Mouse (Mus musculus): ENCODE measurements around the gene BC049715.
A peak's percentile ranks its signal among the peaks of the same experiment; 100 is the strongest.
"Not testable (repeated sequence)": the region's sequence is repeated elsewhere in the genome, so short reads cannot be mapped to it uniquely, and the experiment has no call there.

The BC049715 gene

GRCm38 (mm10) chr6:136827516-136827880 is at the start of gene BC049715:
Gene BC049715, plus strand, starts transcription at chr6:136827626.
- DNase-seq: no peak

DNA sequence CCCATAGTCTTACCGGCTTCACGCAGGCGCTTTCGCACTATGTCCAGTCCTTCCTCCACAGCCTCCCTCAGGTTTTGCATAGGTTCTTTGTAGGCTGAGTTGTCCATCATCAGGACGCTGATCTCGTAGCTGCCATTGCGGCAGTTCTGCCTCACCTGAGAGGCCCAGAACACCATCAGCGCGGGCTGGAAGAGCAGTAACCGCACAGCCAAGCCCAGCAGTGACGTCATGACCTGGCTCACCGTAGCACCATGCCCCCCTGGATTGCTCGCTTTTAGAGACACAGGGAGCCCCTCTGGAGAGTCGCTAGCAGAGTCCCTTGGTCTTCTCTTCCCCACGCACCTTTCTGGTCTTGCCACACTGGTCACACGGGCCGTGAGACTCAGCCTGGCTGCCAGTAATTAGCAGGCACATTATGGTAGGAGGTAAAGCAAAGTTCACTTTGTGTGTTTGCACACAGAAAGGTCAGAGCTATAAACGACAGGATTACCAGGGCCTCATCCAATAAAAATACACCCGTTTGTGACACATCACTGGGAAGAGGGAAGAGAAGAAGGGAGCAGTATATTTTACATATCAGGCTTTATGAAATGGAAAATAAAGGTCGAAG is 45.9 kb upstream of the BC049715 start, which contains the start of gene Gucy2c:
Gucy2c (minus strand) TSS at position 389 of the 610 bp plus-strand sequence.
- DNase-seq: no peak

GRCm38 (mm10) chr6:136782146-136782545 is 45.3 kb upstream of the BC049715 start:
- DNase-seq: no peak

- DNase-seq: no peak
Measured at GRCm38 (mm10) chr6:136782761-136783160, 44.7 kb upstream of the BC049715 start.

DNA sequence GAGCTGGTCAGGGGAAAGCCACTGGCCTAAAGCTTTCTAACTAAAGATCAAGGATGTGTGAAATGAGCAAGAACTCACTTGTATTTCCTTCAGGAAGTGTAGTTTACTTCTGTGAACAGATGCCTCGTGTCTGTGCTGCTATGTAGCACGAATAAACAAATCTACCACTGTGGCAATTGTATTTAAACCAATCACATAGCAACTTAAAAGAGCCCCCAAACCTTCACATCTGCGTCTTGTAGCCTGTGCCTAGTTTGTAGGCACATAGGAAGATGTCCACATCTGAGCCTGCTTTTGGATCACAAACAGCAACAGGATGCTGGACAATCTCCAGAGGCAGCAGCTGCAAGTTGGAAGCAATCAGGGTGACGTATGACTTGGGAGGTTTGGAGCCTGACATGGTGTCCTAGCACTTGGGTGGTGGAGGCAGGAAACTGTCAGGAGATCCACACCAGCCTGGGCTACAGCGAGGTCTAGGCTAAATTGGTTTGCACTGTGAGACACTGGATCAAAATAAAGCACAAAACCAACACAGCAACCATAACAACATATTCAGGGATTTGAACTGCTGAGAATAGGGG is 37.9 kb upstream of the BC049715 start:
- DNase-seq: no peak

GRCm38 (mm10) chr6:136792884-136793758 is 34.3 kb upstream of the BC049715 start:
- no peak for DNase-seq

DNA sequence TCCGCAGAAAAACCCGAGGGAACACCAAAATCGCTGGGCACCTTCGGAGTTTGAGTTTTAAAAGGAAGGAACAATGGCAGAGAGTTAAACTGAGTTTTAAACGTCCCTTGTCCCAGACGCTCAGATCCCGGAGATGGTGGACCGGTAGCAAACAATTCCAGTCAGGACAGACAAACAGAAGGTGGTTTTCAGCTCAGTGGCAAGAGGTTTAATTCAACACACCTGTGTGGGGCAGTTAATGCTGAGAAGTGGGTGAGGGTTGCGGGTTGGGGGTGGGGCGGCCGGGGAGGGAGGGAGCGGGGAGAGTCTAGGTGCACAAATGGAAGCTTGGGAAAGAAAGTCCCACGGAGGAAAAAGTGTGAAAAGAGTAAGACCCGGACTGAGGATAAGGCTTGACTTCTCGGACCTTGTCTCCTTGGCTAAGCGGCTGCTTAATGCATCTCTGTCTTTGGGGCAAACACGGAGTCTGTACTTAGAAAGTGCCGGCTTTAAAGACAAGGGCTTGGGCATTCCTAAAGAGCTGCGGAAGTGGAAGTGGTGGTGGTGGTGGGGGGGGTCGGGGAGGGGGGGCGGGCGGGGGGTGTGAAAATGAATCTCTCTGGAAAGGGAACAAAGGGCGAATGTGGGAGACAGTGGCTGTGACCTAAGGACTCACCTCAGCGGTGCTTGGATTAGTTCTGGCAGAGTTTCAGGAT is 33.4 kb upstream of the BC049715 start:
- no peak for DNase-seq

DNA sequence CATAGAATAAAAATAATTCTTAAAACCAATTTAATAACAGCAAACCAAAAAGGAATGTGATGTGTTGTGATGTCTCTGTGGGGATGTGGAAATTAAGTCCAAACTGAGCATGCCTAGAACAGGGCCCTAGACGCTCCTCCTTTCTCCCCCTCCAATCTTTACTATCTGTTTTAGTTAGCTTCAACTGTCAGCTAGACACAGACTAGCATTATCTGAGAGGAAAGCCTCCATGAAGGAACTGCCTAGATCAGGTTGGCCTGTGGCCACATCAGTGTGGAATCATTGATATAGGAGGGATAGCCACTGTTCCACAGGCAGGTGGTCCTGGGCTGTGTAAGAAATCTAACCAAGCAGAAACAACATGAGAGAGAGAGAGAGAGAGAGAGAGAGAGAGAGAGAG is 32.3 kb upstream of the BC049715 start:
- DNase-seq: no peak

DNA sequence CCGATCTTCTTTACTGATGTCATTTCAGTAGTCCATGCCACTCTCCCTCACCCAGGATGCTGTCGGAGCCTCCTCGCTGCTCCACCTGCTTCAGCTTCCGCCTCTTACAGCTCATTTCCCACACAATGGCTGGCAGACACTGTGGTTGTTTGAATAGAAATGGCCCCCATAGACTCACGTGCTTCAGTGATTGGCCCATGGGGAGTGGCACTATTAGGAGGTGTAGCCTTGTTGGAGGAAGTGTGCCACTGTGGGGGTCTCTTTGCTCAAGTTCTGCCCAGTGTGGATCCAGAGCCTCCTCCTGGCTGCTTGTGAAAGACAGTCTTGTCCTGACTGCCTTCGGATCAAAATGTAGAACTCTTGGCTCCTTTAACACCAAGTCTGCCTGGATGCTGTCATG is 31.6 kb upstream of the BC049715 start:
- no peak for DNase-seq

DNA sequence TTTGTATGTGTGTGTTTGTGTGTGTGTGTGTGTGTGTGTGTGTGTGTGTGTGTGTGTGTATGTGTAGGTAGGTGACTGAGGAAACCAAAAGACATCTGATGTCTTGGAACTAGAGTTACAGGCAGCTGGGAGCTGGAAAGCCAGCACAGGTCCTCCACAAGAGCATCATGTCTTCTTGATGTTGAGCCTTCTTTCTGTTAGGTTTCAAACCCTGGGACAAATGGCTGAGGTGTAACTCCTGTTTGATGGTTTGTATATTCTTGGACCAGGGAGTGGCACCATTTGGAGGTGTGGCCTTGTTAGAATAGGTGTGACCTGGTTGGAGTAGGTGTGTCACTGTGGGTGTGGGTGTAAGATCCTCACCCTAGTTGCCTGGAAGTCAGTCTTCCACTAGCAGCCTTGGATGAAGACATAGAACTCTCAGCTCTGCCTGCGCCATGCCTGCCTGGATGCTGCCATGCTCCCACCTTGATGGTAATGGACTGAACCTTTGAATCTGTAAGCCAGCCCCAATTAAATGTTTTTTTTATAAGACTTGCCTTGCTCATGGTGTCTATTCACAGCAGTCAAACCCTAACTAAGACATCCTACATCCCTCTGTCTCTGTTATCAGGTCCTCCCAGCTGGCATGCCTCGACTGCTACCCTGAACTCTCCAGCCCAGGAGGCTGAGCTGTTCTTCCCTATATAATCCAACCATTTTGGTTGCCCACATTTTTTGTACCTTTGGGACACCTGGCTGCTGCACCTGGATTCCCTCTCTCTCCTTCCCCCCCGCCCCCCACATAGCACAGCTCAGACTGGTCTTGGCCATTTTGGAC is 29.3 kb upstream of the BC049715 start:
- DNase-seq: not testable (repeated sequence)

DNA sequence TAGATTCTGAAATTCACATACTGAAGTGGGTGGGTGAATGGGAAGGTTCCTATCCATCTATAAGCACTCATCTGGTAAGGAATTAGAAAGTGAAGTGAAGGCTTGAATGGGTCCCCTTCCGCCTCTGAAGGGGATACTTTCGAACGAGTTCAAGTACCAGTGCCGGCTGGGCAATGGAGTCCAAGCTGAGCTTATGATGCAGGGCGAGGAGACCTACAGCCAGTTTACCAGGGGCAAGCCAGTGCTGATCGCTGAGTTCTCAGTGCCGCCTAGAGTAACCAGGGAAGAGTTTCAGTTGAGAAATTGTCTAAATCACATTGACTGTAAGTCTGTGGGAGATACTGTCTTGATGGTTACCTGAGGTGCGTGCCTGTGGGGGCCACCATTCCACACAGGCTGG is 26.7 kb upstream of the BC049715 start:
- no peak for DNase-seq

DNA sequence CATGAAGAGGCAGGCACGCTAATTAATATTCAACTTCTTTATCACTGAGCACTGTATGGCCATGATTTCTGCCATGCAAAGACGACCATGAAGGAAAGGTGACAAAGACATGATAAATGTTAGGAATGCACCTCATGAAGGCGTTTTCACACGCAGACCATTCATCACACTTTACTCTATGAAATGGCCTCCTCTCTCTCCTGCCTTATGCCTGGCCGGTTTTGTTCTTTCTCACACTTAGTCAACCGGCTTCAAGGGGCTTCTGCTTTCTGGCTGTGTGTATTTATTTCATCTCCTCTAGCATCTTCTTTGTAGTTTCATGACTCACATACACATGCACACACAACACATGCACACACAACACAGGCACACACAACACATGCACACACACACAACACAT is 26.2 kb upstream of the BC049715 start:
- no peak for DNase-seq

DNA sequence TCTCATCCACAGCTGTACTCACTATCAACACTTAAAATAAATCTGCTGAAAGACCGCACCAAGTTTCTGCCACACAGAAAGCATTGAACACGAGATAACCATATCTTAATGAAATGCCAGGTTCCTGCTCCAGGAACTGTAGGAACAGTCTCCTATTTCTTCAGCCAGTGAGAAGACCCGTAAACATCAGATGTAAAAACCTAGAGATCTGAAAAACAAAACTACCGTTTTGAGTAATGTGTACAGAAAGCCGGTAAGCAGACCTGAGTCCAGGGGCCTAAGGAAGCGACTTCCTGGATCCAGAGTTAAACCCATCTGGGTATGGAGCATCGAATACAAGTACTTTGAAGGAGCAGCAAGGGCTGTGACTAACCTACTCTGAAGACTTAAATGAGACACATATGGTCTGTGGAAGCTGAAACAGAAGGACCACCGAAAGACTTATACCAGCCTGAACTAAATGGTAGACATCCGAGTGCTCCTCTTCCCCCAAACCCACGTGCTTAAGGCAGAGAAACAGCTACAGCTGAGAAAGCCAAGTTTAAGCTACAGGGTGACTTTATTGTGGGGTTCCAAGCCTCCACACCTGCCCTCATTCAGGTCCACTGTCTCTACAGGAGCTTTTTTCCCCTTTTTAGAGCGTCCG is 24.2 kb upstream of the BC049715 start:
- no peak for DNase-seq

GRCm38 (mm10) chr6:136803739-136804633 is 23.4 kb upstream of the BC049715 start, which contains the start of gene Hist4h4:
Gene Hist4h4, minus strand, starts transcription at chr6:136804415.
- DNase-seq: peak; percentile 94 to 98

- DNase-seq: no peak
Measured at GRCm38 (mm10) chr6:136804705-136805408, 22.6 kb upstream of the BC049715 start.

- DNase-seq: no peak
Measured at GRCm38 (mm10) chr6:136805409-136805775, 22.0 kb upstream of the BC049715 start.

DNA sequence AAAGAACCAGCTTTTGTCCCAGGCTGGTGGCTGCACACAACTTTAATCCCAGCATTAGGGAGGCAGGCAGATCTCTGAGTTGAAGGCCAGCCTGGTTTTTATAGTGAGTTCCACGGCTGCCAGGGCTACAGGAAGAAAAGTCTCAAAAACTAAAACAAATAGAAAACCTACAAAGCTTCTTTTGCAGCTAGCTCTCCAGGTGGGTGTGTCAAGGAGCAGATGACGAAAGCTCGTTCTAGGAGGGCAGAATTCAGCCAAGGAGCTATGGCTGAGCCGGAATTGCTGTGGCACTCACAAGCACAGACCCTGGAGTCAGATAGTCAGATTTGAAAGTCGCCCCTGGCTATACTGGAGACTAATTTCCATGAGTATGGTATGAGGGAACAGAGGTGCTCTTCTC is 20.6 kb upstream of the BC049715 start:
- no peak for DNase-seq

DNA sequence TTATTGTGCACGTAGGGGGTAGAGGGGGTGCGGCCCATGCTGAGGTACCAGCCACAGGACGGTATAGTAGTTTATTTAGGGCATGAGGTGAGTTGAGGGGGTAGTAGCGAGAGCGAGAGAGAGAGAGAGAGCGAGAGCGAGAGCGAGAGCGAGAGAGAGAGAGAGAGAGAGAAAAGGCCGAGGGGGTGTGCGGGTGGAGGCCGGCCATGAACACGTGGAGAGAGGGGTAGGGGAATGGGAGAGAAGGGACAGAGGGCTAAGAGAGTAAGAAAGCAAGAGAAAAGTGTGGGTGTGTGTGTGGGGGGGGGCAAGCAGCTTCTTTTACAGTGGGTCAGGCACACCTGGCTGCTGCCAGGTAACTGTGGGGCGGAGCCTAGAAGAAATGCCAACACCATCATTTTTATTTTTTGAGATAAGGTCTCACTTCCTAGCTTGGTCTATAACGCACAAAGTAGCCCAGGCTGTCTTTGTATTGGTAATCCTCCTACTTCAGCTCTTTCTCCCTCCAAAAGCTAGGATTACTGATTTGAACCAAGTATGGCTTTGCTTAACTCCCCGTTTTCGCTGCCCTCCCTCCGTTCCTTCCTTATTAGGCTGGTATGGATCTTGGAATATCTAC is 19.9 kb upstream of the BC049715 start:
- no peak for DNase-seq

DNA sequence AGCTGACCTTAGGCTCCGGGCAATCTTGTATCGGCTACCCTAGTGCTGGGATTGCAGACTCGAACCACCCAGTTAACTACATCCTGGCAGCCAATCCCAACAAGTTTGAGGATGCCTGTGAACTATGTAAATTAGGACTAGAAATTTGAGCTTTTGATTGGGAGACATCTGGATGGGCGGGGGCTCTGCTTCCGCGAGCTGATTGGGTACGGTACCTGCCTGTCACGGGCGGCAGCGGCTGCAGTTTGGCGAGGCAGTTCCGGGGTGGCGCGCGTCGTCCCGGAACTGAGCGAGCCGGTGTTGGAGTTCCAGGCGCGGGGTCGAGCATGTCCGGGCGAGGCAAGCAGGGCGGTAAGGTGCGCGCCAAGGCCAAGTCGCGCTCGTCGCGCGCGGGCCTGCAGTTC is 19.4 kb upstream of the BC049715 start, which contains the start of gene H2afj:
H2afj (plus strand) TSS at position 231 of the 404 bp plus-strand sequence.
- peak; percentile 99 for DNase-seq

Measured in thymus, postnatal 36 days (tissue).